Mouse (Mus musculus): ENCODE results near the gene Ing2.

DNA sequence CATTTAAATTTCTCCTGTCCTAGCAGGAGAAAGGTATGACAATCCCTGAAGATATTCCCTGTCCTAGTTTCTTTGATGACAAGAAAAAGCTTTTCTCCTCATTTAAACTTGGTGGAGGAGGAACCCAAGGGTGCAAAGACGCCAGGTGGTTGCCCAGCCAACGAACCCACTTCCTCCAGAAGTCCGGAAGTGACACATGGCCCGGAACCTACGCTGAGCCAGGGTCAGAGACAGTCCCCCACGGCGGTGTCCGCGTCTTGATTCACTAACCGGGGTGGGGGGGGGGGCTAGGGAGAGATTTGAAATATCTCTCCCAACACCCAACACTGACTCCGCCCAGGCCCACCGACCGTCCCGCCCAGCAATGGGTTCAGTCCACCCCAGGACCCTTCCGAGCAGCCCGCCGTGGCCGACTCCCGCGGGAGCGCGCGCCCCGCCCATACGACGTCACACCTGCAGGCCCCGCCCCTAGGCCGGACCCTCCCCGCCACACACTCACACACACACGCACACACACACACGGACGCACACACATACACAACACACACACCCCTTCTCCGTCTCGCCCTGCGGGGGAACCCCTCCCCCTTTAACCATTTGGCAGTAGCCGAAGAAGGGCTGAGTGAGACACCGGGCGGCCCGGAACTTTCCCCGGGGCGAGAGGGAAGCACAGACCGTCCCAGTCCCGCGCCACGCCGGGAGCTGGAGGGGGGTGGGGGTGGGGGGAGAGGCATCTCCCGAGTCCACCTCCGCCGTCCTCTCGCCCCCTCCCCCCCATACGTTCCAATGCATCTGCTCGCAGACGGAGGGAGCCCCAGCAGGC, 1.8 kb downstream of the Ing2 start:
- TF ChIP-seq CHD2 (IDR thresholded peaks at IDR 0.05; ENCODE audit: low read depth, low read length), result no peak
- no peak for TF ChIP-seq ZNF384 (IDR thresholded peaks at IDR 0.05; ENCODE audit: low read depth, low read length)

All from ES-E14 (cell line).